Mouse (Mus musculus) kidney, embryonic 15.5 days (tissue): Measurements from ENCODE around the gene Klhdc7b. TPM values are rescaled to one million over a fixed set of nuclear protein-coding genes. Genes with fewer than 3 reads are reported as not detected.

Experiments used
- ATAC-seq: fragments of 200-750 bp; cut with Nextera tagmentation; replicated peaks from 2 replicates; pipeline ENCODE4 v1.8.0; 2017; ENCODE audit warnings: moderate TSS enrichment; ENCODE audit not compliant: low FRiP score
- H3K27ac ChIP-seq: fragments of 300-500 bp; sonication (generic); 2 replicates; pipeline ENCODE4 v1.5.1; 2015; ENCODE audit warnings: mild to moderate bottlenecking, inconsistent platforms
- H3K27me3 ChIP-seq: fragments of 300-500 bp; sonication (generic); 2 replicates; pipeline ENCODE4 v1.6.1; 2015; ENCODE audit warnings: inconsistent platforms
- H3K36me3 ChIP-seq: fragments of 300-500 bp; sonication (generic); 2 replicates; pipeline ENCODE4 v1.6.1; 2015; ENCODE audit warnings: inconsistent platforms
- H3K4me1 ChIP-seq: fragments of 300-500 bp; sonication (generic); 2 replicates; pipeline ENCODE4 v1.6.1; 2015; ENCODE audit warnings: inconsistent platforms
- H3K4me2 ChIP-seq: fragments of 300-500 bp; sonication (generic); 2 replicates; pipeline ENCODE4 v1.6.1; 2015; ENCODE audit warnings: moderate library complexity, mild to moderate bottlenecking, inconsistent platforms
- H3K4me3 ChIP-seq: fragments of 300-500 bp; sonication (generic); replicated peaks from 2 replicates; pipeline ENCODE4 v1.5.1; 2015; ENCODE audit warnings: mild to moderate bottlenecking, inconsistent platforms
- H3K9ac ChIP-seq: fragments of 300-500 bp; sonication (generic); 2 replicates; pipeline ENCODE4 v1.6.1; 2015; ENCODE audit warnings: mild to moderate bottlenecking, inconsistent platforms
- H3K9me3 ChIP-seq: fragments of 300-500 bp; sonication (generic); replicated peaks from 2 replicates; pipeline ENCODE4 v1.6.1; 2016; ENCODE audit warnings: inconsistent platforms
- WGBS: fragments of 180-500 bp; shearing (Covaris S2); methylation state at CpG from one replicate; pipeline ENCODE4 v1.1.7; 2015; ENCODE audit warnings: mixed read lengths; 5-methylcytosine and 5-hydroxymethylcytosine counted together
- polyA plus RNA-seq: library from polyadenylated mRNA; unstranded; fragments of >200 nt; fragmentation: Nextera tagmentation; extraction: Ambion mirVana; gene quantifications from 2 replicates; pipeline ENCODE4 v1.2.1, GENCODE M21; 2015

Gene Klhdc7b
- polyA plus RNA-seq, 1 experiment from 2014 or later: not detected

GRCm38 (mm10) chr15:89355241-89356187 is 29.2 kb upstream of the Klhdc7b start, which contains the start of the genes Lmf2 and Ncaph2:
TSS of gene Lmf2 (minus strand) at chr15:89355659.
TSS of gene Ncaph2 (plus strand) at chr15:89355719.
- peak within 1 kb of the TSS; percentile 78 for H3K9ac ChIP-seq
- H3K9me3 ChIP-seq: no peaks in the 10 kb centered on the region
- peaks cover 54% of the 10 kb centered on the region for H3K36me3 ChIP-seq
- peak within 1 kb of the TSS; percentile 69 for H3K4me2 ChIP-seq
- under 1% methylated on average over 64 of the region's 64 CpGs for WGBS
- H3K27ac ChIP-seq: peak within 1 kb of the TSS; percentile 92
- H3K4me1 ChIP-seq: peaks cover 30% of the 10 kb centered on the region
- H3K27me3 ChIP-seq: no peaks in the 10 kb centered on the region
- peak within 1 kb of the TSS; percentile 86 for H3K4me3 ChIP-seq
- peak; percentile 89 for ATAC-seq

GRCm38 (mm10) chr15:89356372-89356771 is 28.3 kb upstream of the Klhdc7b start:
- no peaks in the 10 kb centered on the region for H3K27me3 ChIP-seq
- WGBS: under 1% methylated on average over 15 of the region's 15 CpGs
- peak; percentile 83 for ATAC-seq
- peak overlapping the region; percentile 86 for H3K4me3 ChIP-seq
- peaks cover 54% of the 10 kb centered on the region for H3K36me3 ChIP-seq
- H3K4me2 ChIP-seq: peak overlapping the region; percentile 69
- H3K4me1 ChIP-seq: peaks cover 30% of the 10 kb centered on the region
- H3K27ac ChIP-seq: peak overlapping the region; percentile 92
- no peaks in the 10 kb centered on the region for H3K9me3 ChIP-seq
- peak overlapping the region; percentile 78 for H3K9ac ChIP-seq

GRCm38 (mm10) chr15:89358784-89359183 is 25.9 kb upstream of the Klhdc7b start:
- Histone ChIP-seq H3K9ac (no peak overlapping the region), H3K36me3 (peaks cover 54% of the 10 kb centered on the region), H3K4me3 (no peak overlapping the region), H3K27ac (no peak overlapping the region), H3K27me3 (no peaks in the 10 kb centered on the region), H3K4me1 (peaks cover 27% of the 10 kb centered on the region), H3K9me3 (no peaks in the 10 kb centered on the region), H3K4me2 (no peak overlapping the region)
- ATAC-seq: no peak
- WGBS: 80% methylated on average over 3 of the region's 3 CpGs

- H3K4me3 ChIP-seq: no peak overlapping the region
- H3K27ac ChIP-seq: no peak overlapping the region
- H3K9me3 ChIP-seq: no peaks in the 10 kb centered on the region
- H3K27me3 ChIP-seq: no peaks in the 10 kb centered on the region
- peaks cover 91% of the 10 kb centered on the region for H3K36me3 ChIP-seq
- H3K9ac ChIP-seq: no peak overlapping the region
- peaks cover 3% of the 10 kb centered on the region; the same call in 1 of the 2 replicates for H3K4me1 ChIP-seq
- no peak for ATAC-seq
- H3K4me2 ChIP-seq: no peak overlapping the region
- 90% methylated on average over 7 of the region's 7 CpGs for WGBS
Measured at GRCm38 (mm10) chr15:89363051-89363450, 21.7 kb upstream of the Klhdc7b start.

- Histone ChIP-seq H3K4me3 (no peak overlapping the region), H3K9ac (no peak overlapping the region), H3K27me3 (no peaks in the 10 kb centered on the region), H3K9me3 (no peaks in the 10 kb centered on the region), H3K4me2 (no peak overlapping the region), H3K4me1 (no peaks in the 10 kb centered on the region), H3K27ac (no peak overlapping the region), H3K36me3 (peaks cover 100% of the 10 kb centered on the region)
- ATAC-seq: no peak
- WGBS: 92% methylated on average over 4 of the region's 4 CpGs
Measured at GRCm38 (mm10) chr15:89365141-89365551, 19.6 kb upstream of the Klhdc7b start.

- no peak for ATAC-seq
- 89% methylated on average over 13 of the region's 13 CpGs for WGBS
- Histone ChIP-seq H3K9ac (no peak overlapping the region), H3K4me2 (no peak overlapping the region; the same call in 1 of the 2 replicates), H3K4me1 (peaks cover 26% of the 10 kb centered on the region), H3K36me3 (peaks cover 57% of the 10 kb centered on the region), H3K27ac (no peak overlapping the region), H3K4me3 (no peak overlapping the region), H3K27me3 (peaks cover 14% of the 10 kb centered on the region), H3K9me3 (no peaks in the 10 kb centered on the region)
Measured at GRCm38 (mm10) chr15:89372068-89372467, 12.6 kb upstream of the Klhdc7b start.

GRCm38 (mm10) chr15:89372536-89372935 is 12.2 kb upstream of the Klhdc7b start:
- peaks cover 53% of the 10 kb centered on the region for H3K36me3 ChIP-seq
- H3K4me3 ChIP-seq: peak overlapping the region; percentile 69
- H3K27ac ChIP-seq: peak overlapping the region; percentile 97; the same call in 1 of the 2 replicates
- no peaks in the 10 kb centered on the region for H3K9me3 ChIP-seq
- ATAC-seq: no peak
- peak overlapping the region; percentile 95 for H3K4me2 ChIP-seq
- peaks cover 30% of the 10 kb centered on the region for H3K4me1 ChIP-seq
- WGBS: 79% methylated on average over 7 of the region's 7 CpGs
- peak overlapping the region; percentile 79; the same call in 1 of the 2 replicates for H3K9ac ChIP-seq
- H3K27me3 ChIP-seq: peaks cover 19% of the 10 kb centered on the region

- H3K27ac ChIP-seq: peak overlapping the region; percentile 97
- ATAC-seq: peak; percentile 87
- peaks cover 36% of the 10 kb centered on the region for H3K4me1 ChIP-seq
- H3K4me3 ChIP-seq: peak overlapping the region; percentile 69
- H3K9ac ChIP-seq: peak overlapping the region; percentile 79
- H3K9me3 ChIP-seq: no peaks in the 10 kb centered on the region
- H3K27me3 ChIP-seq: peaks cover 25% of the 10 kb centered on the region
- whole genome bisulfite sequencing: under 1% methylated on average over 35 of the region's 35 CpGs
- peak overlapping the region; percentile 95 for H3K4me2 ChIP-seq
- H3K36me3 ChIP-seq: peaks cover 46% of the 10 kb centered on the region
Measured at GRCm38 (mm10) chr15:89373027-89373761, 11.5 kb upstream of the Klhdc7b start.

- WGBS: under 1% methylated on average over 42 of the region's 42 CpGs
- H3K36me3 ChIP-seq: peaks cover 40% of the 10 kb centered on the region
- ATAC-seq: peak; percentile 80
- peak within 1 kb of the TSS; percentile 95 for H3K4me2 ChIP-seq
- peaks cover 42% of the 10 kb centered on the region for H3K4me1 ChIP-seq
- H3K4me3 ChIP-seq: peak within 1 kb of the TSS; percentile 69
- H3K9me3 ChIP-seq: no peaks in the 10 kb centered on the region
- peak within 1 kb of the TSS; percentile 97 for H3K27ac ChIP-seq
- H3K27me3 ChIP-seq: peaks cover 31% of the 10 kb centered on the region
- H3K9ac ChIP-seq: peak within 1 kb of the TSS; percentile 79
Measured at GRCm38 (mm10) chr15:89373762-89374248, 10.9 kb upstream of the Klhdc7b start, which contains the start of gene Sco2. TSS of gene Sco2 (minus strand) at chr15:89373846.

GRCm38 (mm10) chr15:89374340-89374739 is 10.4 kb upstream of the Klhdc7b start:
- peak overlapping the region; percentile 95 for H3K4me2 ChIP-seq
- peak overlapping the region; percentile 97 for H3K27ac ChIP-seq
- ATAC-seq: no peak
- H3K4me3 ChIP-seq: peak overlapping the region; percentile 69
- H3K36me3 ChIP-seq: peaks cover 35% of the 10 kb centered on the region
- H3K4me1 ChIP-seq: peaks cover 47% of the 10 kb centered on the region
- H3K27me3 ChIP-seq: peaks cover 37% of the 10 kb centered on the region
- no peaks in the 10 kb centered on the region for H3K9me3 ChIP-seq
- 45% methylated on average over 9 of the region's 9 CpGs for WGBS
- peak overlapping the region; percentile 79 for H3K9ac ChIP-seq

- no peak for ATAC-seq
- 0 out of 2 replicates have a peak overlapping the region, but pooled peaks have one; percentile 79 for H3K9ac ChIP-seq
Measured at GRCm38 (mm10) chr15:89374801-89375534, 9.7 kb upstream of the Klhdc7b start.

More at GRCm38 (mm10) chr15:89374801-89375534, 9.7 kb upstream of the Klhdc7b start:
- Histone ChIP-seq H3K4me3 (0 out of 2 replicates have a peak overlapping the region, but pooled peaks have one; percentile 69), H3K9me3 (no peaks in the 10 kb centered on the region), H3K36me3 (peaks cover 28% of the 10 kb centered on the region), H3K4me2 (no peak overlapping the region), H3K27ac (no peak overlapping the region), H3K27me3 (peaks cover 42% of the 10 kb centered on the region), H3K4me1 (peaks cover 49% of the 10 kb centered on the region)
- 92% methylated on average over 17 of the region's 17 CpGs for WGBS
